Mouse (Mus musculus) C2C12 (cell line): ENCODE data around the gene Cntn6.

Source experiments
- CTCF ChIP-seq: IDR thresholded peaks from one replicate; pipeline ENCODE4 v1.5.1; 2011; ENCODE audit not compliant: control insufficient read depth, insufficient read depth, insufficient read length
- MYOD1 ChIP-seq: IDR thresholded peaks from one replicate; pipeline ENCODE4 v1.6.1; 2011; ENCODE audit warnings: low read depth; ENCODE audit not compliant: control insufficient read depth, insufficient read length
- USF1 ChIP-seq: IDR thresholded peaks from one replicate; pipeline ENCODE4 v1.6.1; 2011; ENCODE audit warnings: low read depth, mild to moderate bottlenecking, control low read depth, moderate library complexity

- TF ChIP-seq CTCF (no peak), USF1 (no peak), MYOD1 (no peak)
Observed at GRCm38 (mm10) chr6:104787502-104787901, 294.9 kb downstream of the Cntn6 start.
